Mouse (Mus musculus) bone marrow, adult 2 months (tissue): ENCODE data around the gene Mymx.

Experiments used
- CTCF ChIP-seq: fragments of 200-500 bp; IDR thresholded peaks from 2 replicates; pipeline ENCODE4 v1.5.1; 2011; ENCODE audit warnings: low read length, control low read depth; ENCODE audit not compliant: control insufficient read depth, insufficient read depth
- POLR2A ChIP-seq: fragments of 200-500 bp; IDR thresholded peaks from 2 replicates; pipeline ENCODE4 v1.6.1; 2011; ENCODE audit warnings: low read depth, mild to moderate bottlenecking, control low read depth, low read length, borderline replicate concordance; ENCODE audit not compliant: control insufficient read depth

- TF ChIP-seq POLR2A (peak; percentile 52; the same call in 1 of the 2 replicates), CTCF (no peak)
These were observed 6.8 kb downstream of the Mymx start for GRCm38 (mm10) chr17:45594881-45595735.
